Mouse (Mus musculus) myocyte (in vitro differentiated cells): ENCODE data around the gene Nedd1.

ENCODE experiments used
- CEBPB ChIP-seq: IDR thresholded peaks from 2 replicates; pipeline ENCODE4 v1.6.1; 2011; ENCODE audit warnings: mild to moderate bottlenecking, moderate library complexity; ENCODE audit not compliant: poor library complexity, insufficient read depth, severe bottlenecking
- E2F4 ChIP-seq: IDR thresholded peaks from one replicate; pipeline ENCODE4 v1.6.1; 2011; ENCODE audit warnings: mild to moderate bottlenecking, control low read depth, moderate library complexity; ENCODE audit not compliant: insufficient read depth
- MAX ChIP-seq: IDR thresholded peaks from one replicate; pipeline ENCODE4 v1.6.1; 2011; ENCODE audit warnings: low read depth, mild to moderate bottlenecking, control low read depth
- MYOD1 ChIP-seq, 3 experiments: IDR thresholded peaks; one replicate each; pipeline ENCODE4 v1.6.1; 2011; ENCODE audit warnings: control low read depth in 2 of 3, low read depth in 2 of 3, mild to moderate bottlenecking in 2 of 3, moderate library complexity in 1 of 3; ENCODE audit not compliant: insufficient read length in 2 of 3, control insufficient read depth in 1 of 3
- MYOG ChIP-seq, 3 experiments: IDR thresholded peaks; one replicate each; pipeline ENCODE4 v1.6.1; 2011; ENCODE audit warnings: control low read depth in 2 of 3, low read depth in 2 of 3, mild to moderate bottlenecking in 2 of 3; ENCODE audit not compliant: insufficient read length in 2 of 3, control insufficient read depth in 1 of 3, insufficient read depth in 1 of 3
- POLR2A ChIP-seq: IDR thresholded peaks from one replicate; pipeline ENCODE4 v1.6.1; 2011; ENCODE audit warnings: low read depth, mild to moderate bottlenecking, control low read depth, moderate library complexity; ENCODE audit not compliant: insufficient read length
- POLR2AphosphoS2 ChIP-seq: IDR thresholded peaks from one replicate; pipeline ENCODE4 v1.6.1; 2011; ENCODE audit warnings: low read depth, control low read depth; ENCODE audit not compliant: insufficient read length
- REST ChIP-seq: IDR thresholded peaks from one replicate; pipeline ENCODE4 v1.6.1; 2011; ENCODE audit warnings: mild to moderate bottlenecking, control low read depth, moderate library complexity; ENCODE audit not compliant: insufficient read depth, insufficient read length
- TCF12 ChIP-seq: IDR thresholded peaks from one replicate; pipeline ENCODE4 v1.6.1; 2011; ENCODE audit warnings: mild to moderate bottlenecking, control low read depth; ENCODE audit not compliant: poor library complexity, insufficient read depth, severe bottlenecking
- USF1 ChIP-seq: IDR thresholded peaks from one replicate; pipeline ENCODE4 v1.6.1; 2011; ENCODE audit warnings: low read depth, mild to moderate bottlenecking, control low read depth, moderate library complexity

GRCm38 (mm10) chr10:92641032-92641431 is 81.2 kb downstream of the Nedd1 start:
- TF ChIP-seq E2F4 (no peak), USF1 (no peak), MAX (no peak), POLR2A (no peak), TCF12 (no peak), REST (no peak), MYOD1 (IDR thresholded peaks at IDR 0.05; ENCODE audit: control insufficient read depth in 1 of 3, insufficient read length in 2 of 3, low read depth in 2 of 3) (no peak), MYOG (IDR thresholded peaks at IDR 0.05; ENCODE audit: control insufficient read depth in 1 of 3, insufficient read depth in 1 of 3, insufficient read length in 2 of 3, low read depth in 2 of 3) (no peak), CEBPB (no peak), POLR2AphosphoS2 (no peak)
